Mouse (Mus musculus) adrenal gland, adult 18-20 months (tissue): ENCODE data around the gene Pdia4. TPM values are rescaled to one million over a fixed set of nuclear protein-coding genes. Genes with fewer than 3 reads are reported as not detected.
"Not testable (repeated sequence)": the region's sequence is repeated elsewhere in the genome, so short reads cannot be mapped to it uniquely, and the experiment has no call there.

ENCODE experiments used
- DNase-seq, 2 experiments: peaks; one replicate each; pipeline ENCODE4 v3.0.0; 2021 to 2022; ENCODE audit warnings: low spot score in 2 of 2
- microRNA-seq, 2 experiments: library from miRNA; unstranded; fragments of <30 nt; microRNA quantifications; one replicate each; pipeline ENCODE4 v1.2.0; 2021; ENCODE audit warnings: borderline number of aligned reads in 2 of 2
- total RNA-seq, 2 experiments: library from RNA; stranded (reverse); gene quantifications; 1 replicate in 1 of 2; 2 replicates in 1 of 2; pipeline ENCODE4 v1.2.3; 2021

Gene Pdia4
- total RNA-seq, 2 experiments from 2014 or later: 83.4 to 86.3 TPM

DNA sequence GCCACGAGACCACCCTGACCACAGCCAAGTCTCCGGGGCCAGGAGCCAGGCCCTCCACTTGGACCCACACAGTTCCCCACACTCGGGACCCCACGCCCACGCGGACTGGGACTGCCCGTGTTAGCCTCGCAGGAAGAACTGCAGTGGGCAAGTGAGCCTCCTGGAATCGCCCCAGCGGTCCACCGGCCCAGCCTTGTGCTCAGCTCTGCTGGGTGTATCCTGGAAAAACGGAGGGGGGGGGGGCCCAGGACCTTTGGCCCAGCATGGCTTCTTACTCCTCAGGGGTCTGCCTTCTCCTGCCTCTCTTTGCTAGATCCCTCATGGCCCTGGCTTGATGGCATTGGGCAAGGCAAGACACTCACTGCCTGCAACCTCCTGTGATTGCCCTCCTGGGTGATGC lies 44.7 kb downstream of the Pdia4 start:
- not testable (repeated sequence) for DNase-seq

DNA sequence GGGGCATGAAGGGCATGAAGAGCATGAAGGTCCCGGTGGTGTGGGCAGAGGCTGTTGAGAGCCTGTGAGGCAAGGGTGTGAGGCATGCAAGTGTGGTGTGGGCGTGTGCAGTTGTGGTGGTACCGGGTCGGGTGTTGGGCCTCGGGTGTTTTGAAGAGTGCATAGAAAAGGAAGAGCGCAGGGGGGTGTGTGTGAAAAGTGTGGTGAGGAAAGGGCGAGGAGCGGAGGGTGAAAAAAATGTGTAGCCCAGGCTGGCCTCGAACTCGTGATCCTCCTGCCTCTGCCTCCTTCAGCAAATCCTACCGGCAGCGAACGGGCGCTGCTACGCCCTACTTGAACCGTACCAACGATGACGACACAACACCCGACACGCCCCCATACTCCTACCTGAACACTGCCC lies 45.9 kb downstream of the Pdia4 start:
- DNase-seq: peak in 1 of 2 experiments; percentile 0

DNA sequence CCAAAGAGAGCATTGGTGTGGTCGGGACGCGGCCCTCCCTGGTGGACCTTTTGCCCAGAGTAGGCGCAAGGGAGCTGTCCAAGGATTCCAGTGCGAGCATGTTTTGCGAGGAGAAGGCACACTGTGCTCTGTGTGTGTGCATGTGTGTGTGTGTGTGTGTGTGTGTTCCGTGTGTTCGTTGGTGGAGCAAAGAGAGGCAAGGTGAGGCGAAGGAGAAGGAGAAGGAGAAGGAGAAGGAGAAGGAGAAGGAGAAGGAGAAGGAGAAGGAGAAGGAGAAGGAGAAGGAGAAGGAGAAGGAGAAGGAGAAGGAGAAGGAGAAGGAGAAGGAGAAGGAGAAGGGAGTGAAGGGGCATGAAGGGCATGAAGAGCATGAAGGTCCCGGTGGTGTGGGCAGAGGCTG lies 50.5 kb downstream of the Pdia4 start:
- peak in 1 of 2 experiments; percentile 8 for DNase-seq

DNA sequence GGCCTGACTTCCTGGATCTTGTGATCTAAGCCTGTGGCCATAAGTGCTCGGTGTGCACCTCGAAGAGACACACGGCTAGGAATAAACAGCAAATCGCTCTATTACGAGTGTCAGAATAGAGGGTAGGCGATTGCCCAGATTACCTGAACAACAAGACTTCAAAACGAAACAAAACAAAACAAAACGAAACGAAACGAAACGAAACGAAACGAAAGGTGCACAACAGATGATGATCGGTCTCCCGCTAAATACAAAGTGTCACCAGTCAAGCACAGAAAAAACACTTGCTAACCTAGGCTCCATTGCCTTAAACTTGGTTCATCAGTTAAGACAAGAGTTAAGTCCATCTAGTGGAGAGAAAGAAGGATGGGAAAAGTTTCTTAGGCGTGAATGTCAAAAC lies 53.8 kb downstream of the Pdia4 start:
- not testable (repeated sequence) for DNase-seq

DNA sequence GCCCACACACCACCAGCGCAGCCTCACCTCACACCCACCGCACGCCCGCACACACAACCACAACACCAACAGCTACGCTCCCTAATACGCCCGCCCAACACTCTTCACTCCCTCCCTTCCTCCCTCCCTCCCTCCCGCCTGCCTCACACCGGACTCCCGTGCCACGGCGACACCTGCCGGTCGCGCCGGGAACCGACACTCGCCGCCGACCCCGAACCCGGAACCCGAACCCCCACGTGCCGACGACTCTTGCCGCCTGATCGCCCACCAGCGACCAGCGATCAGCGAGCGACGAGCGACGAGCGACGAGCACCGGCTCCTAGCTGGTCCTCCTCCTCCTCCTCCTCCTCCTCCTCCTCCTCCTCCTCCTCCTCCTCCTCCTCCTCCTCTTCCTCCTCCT lies 55.4 kb downstream of the Pdia4 start:
- DNase-seq: peak; percentile 68 to 70

DNA sequence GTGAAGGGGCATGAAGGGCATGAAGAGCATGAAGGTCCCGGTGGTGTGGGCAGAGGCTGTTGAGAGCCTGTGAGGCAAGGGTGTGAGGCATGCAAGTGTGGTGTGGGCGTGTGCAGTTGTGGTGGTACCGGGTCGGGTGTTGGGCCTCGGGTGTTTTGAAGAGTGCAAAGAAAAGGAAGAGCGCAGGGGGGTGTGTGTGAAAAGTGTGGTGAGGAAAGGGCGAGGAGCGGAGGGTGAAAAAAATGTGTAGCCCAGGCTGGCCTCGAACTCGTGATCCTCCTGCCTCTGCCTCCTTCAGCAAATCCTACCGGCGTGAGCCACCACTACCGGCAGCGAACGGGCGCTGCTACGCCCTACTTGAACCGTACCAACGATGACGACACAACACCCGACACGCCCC lies 55.8 kb downstream of the Pdia4 start:
- peak in 1 of 2 experiments; percentile 1 for DNase-seq

- not testable (repeated sequence) for DNase-seq
Observed at GRCm38 (mm10) chr6:47753144-47753543, 60.1 kb downstream of the Pdia4 start.

- peak; percentile 83 to 94 for DNase-seq
Observed at GRCm38 (mm10) chr6:47748306-47748705, 64.9 kb downstream of the Pdia4 start.

DNA sequence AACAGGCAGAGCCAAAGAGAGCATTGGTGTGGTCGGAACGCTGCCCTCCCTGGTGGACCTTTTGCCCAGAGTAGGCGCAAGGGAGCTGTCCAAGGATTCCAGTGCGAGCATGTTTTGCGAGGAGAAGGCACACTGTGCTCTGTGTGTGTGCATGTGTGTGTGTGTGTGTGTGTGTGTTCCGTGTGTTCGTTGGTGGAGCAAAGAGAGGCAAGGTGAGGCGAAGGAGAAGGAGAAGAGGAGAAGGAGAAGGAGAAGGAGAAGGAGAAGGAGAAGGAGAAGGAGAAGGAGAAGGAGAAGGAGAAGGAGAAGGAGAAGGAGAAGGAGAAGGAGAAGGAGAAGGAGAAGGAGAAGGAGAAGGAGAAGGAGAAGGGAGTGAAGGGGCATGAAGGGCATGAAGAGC lies 65.3 kb downstream of the Pdia4 start:
- not testable (repeated sequence) for DNase-seq

Small RNA genes lying within 50 kb of the gene (microRNA-seq; reads per million reads assigned to microRNA genes)
- 0 reads per million in 2 experiments for gene Mir704

Other genes with a start within 250 kb of the Pdia4 start
- 1 to 10 TPM; 7.8 to 9.5 TPM for gene Ezh2, start 218.1 kb downstream of the Pdia4 start, total RNA-seq
- gene Zfp786, start 17.4 kb upstream of the Pdia4 start, total RNA-seq: 1 to 10 TPM in 1 of 2 experiments, under 1 TPM in 1; 0.77 to 1.7 TPM
- 10 to 100 TPM in 1 of 2 experiments, 1 to 10 TPM in 1; 8.8 to 12.3 TPM for gene Zfp398, start 22.2 kb upstream of the Pdia4 start, total RNA-seq
- gene Zfp282, start 63.8 kb upstream of the Pdia4 start, total RNA-seq: 1 to 10 TPM; 7.7 to 8.0 TPM
- 10 to 100 TPM; 12.8 to 15.0 TPM for gene Zfp212, start 107.0 kb upstream of the Pdia4 start, total RNA-seq
- 1 to 10 TPM; 5.1 to 5.7 TPM for gene Zfp956, start 140.0 kb upstream of the Pdia4 start, total RNA-seq
- gene Zfp777, start 235.5 kb upstream of the Pdia4 start, total RNA-seq: 10 to 100 TPM; 18.9 to 26.0 TPM